Mouse (Mus musculus): ENCODE measurements at regions not wholly inside any gene's neighbourhood (a gene's known extent, or its start where the extent isn't known, plus 50 kb on each side); places are given as distances from the start of the nearest gene placed in this dataset.
A peak's percentile ranks its signal among the peaks of the same experiment; 100 is the strongest.

- 75% methylated on average over 4 of the region's 4 CpGs for WGBS
- DNase-seq (ENCODE audit: low spot score) (no peak), ATAC-seq (ENCODE audit: low FRiP score) (no peak)
- no peaks in the 10 kb centered on the region for H3K9me3 ChIP-seq (ENCODE audit: control insufficient read depth, low read length)
- H3K4me3 ChIP-seq (replicated peaks; ENCODE audit: low read length): no peak overlapping the region
- no peak overlapping the region for H3K4me2 ChIP-seq (replicated peaks)
- no peak overlapping the region for H3K9ac ChIP-seq
- no peak overlapping the region for H3K27ac ChIP-seq
- no peaks in the 10 kb centered on the region for H3K4me1 ChIP-seq (replicated peaks; ENCODE audit: control insufficient read depth, insufficient read depth, low read length)
- no peaks in the 10 kb centered on the region for H3K36me3 ChIP-seq (replicated peaks; ENCODE audit: control insufficient read depth, insufficient read depth)
- no peaks in the 10 kb centered on the region for H3K27me3 ChIP-seq (ENCODE audit: control insufficient read depth, insufficient read depth, low read length)
Measured at GRCm38 (mm10) chr1:182690323-182690722, 58.7 kb downstream of the Ccdc185 start.

DNA sequence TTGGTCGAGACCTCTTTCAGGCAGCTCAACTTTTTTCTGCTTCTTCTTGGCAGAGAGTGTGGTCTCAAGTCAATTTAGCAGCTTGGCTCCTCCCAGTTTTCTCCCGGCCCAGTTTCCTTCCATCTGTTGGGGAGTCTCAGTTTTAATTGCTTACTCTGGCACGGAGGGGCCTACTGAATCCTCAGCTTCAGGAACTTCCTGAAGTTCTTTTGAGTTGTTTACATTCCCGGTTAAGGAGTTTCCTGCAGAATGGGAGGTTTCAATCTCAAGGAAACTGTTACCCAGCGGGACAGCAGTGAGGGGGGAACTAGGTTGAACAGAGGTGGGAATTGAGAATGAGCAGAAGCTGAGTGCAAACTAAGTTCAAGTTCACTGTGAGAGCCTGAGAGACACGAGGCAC lies 59.2 kb downstream of the Ccdc185 start:
- Histone ChIP-seq H3K4me2 (replicated peaks) (no peak overlapping the region), H3K27me3 (ENCODE audit: control insufficient read depth, insufficient read depth, low read length) (no peaks in the 10 kb centered on the region), H3K36me3 (replicated peaks; ENCODE audit: control insufficient read depth, insufficient read depth) (no peaks in the 10 kb centered on the region), H3K27ac (no peak overlapping the region), H3K9me3 (ENCODE audit: control insufficient read depth, low read length) (no peaks in the 10 kb centered on the region), H3K4me1 (replicated peaks; ENCODE audit: control insufficient read depth, insufficient read depth, low read length) (no peaks in the 10 kb centered on the region), H3K4me3 (replicated peaks; ENCODE audit: low read length) (no peak overlapping the region), H3K9ac (no peak overlapping the region)
- no peak for ATAC-seq (ENCODE audit: low FRiP score)
- WGBS: 77% methylated on average over 6 of the region's 6 CpGs
- DNase-seq (ENCODE audit: low spot score): no peak

DNA sequence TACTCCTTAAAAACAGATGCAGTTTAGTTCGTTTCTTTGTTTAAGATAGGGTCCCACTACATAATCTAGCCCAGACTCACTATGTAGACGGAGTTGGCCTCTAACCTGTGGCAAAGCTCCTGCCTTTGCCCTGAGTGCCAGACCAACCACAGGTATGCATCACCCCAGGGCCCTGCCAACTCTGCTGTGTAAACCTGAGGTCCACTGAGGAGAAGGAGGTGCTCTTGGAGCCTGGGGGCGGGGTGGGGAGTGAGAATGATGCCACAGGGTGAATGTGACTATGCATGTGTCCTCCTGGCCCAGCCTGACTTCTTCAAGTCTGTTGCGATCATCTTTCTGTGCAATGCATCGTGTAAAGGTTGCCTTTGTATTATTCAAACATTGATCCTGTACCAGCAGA lies 61.8 kb downstream of the Ccdc185 start:
- DNase-seq (ENCODE audit: low spot score): no peak
- WGBS: 75% methylated on average over 5 of the region's 5 CpGs
- Histone ChIP-seq H3K27me3 (ENCODE audit: control insufficient read depth, insufficient read depth, low read length) (no peaks in the 10 kb centered on the region), H3K4me3 (replicated peaks; ENCODE audit: low read length) (no peak overlapping the region), H3K9me3 (ENCODE audit: control insufficient read depth, low read length) (no peaks in the 10 kb centered on the region), H3K4me1 (replicated peaks; ENCODE audit: control insufficient read depth, insufficient read depth, low read length) (peaks cover 4% of the 10 kb centered on the region; the same call in 1 of the 2 replicates), H3K36me3 (replicated peaks; ENCODE audit: control insufficient read depth, insufficient read depth) (no peaks in the 10 kb centered on the region), H3K9ac (no peak overlapping the region), H3K4me2 (replicated peaks) (no peak overlapping the region), H3K27ac (no peak overlapping the region)
- ATAC-seq (ENCODE audit: low FRiP score): no peak

- no peak overlapping the region for H3K4me3 ChIP-seq (replicated peaks; ENCODE audit: low read length)
- H3K27ac ChIP-seq: no peak overlapping the region
- no peak overlapping the region for H3K9ac ChIP-seq
- DNase-seq (ENCODE audit: low spot score): no peak
- no peaks in the 10 kb centered on the region for H3K36me3 ChIP-seq (replicated peaks; ENCODE audit: control insufficient read depth, insufficient read depth)
- H3K4me2 ChIP-seq (replicated peaks): no peak overlapping the region
- no peaks in the 10 kb centered on the region for H3K27me3 ChIP-seq (ENCODE audit: control insufficient read depth, insufficient read depth, low read length)
- no peak for ATAC-seq (ENCODE audit: low FRiP score)
- WGBS: 20% methylated on average over 5 of the region's 5 CpGs
- no peaks in the 10 kb centered on the region for H3K9me3 ChIP-seq (ENCODE audit: control insufficient read depth, low read length)
- peaks cover 4% of the 10 kb centered on the region; the same call in 1 of the 2 replicates for H3K4me1 ChIP-seq (replicated peaks; ENCODE audit: control insufficient read depth, insufficient read depth, low read length)
Measured at GRCm38 (mm10) chr1:182686231-182686630, 62.7 kb downstream of the Ccdc185 start.

DNA sequence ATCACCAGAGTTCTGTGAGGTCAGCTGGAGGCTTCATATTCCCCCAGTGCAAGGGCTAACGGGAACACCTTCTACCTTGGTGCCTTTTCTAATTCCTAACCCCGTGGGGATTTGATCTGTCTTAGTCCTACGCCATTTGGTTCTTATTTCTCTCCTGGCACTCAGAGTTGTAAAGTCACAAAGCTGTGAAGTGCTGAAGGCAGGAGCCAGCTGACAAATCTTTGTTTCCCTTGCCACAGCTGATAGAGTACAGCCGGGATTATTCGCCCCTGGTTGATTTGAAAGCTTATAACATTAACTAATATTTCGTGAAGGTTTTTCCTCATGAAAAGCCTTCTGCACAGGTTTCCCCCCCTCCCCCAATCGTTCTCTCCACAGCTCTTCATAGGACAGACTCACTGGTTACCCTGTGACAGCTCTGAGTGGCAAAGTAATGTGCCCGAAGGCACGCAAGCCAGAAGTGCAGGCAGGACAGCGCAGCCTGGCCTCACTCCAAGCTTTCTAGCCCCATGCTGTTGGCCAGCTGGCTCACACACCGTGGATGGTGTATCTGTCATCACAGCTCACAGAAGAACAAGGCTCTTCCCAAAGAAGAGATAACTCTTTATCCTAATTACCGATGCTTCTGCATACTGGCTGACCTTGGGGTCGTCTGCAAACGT lies 66.3 kb downstream of the Ccdc185 start:
- Histone ChIP-seq H3K27ac (no peak overlapping the region), H3K4me2 (replicated peaks) (no peak overlapping the region), H3K36me3 (replicated peaks; ENCODE audit: control insufficient read depth, insufficient read depth) (no peaks in the 10 kb centered on the region), H3K9ac (no peak overlapping the region), H3K4me1 (replicated peaks; ENCODE audit: control insufficient read depth, insufficient read depth, low read length) (peaks cover 4% of the 10 kb centered on the region; the same call in 1 of the 2 replicates), H3K27me3 (ENCODE audit: control insufficient read depth, insufficient read depth, low read length) (no peaks in the 10 kb centered on the region), H3K4me3 (replicated peaks; ENCODE audit: low read length) (no peak overlapping the region), H3K9me3 (ENCODE audit: control insufficient read depth, low read length) (no peaks in the 10 kb centered on the region)
- 45% methylated on average over 14 of the region's 14 CpGs for WGBS
- peak; percentile 62; the same call in 1 of the 2 replicates for ATAC-seq (ENCODE audit: low FRiP score)
- DNase-seq (ENCODE audit: low spot score): peak; percentile 62
